Mouse (Mus musculus) thymus, adult 2 months (tissue): ENCODE results near the gene Spopl.

Source experiments
- CTCF ChIP-seq: fragments of 200-500 bp; IDR thresholded peaks from 2 replicates; pipeline ENCODE4 v1.5.1; 2012; ENCODE audit warnings: mild to moderate bottlenecking, control low read depth, low read length, moderate library complexity, borderline replicate concordance; ENCODE audit not compliant: control insufficient read depth, poor library complexity, insufficient read depth; ENCODE audit errors: extremely low read depth
- POLR2A ChIP-seq: fragments of 200-500 bp; IDR thresholded peaks from 2 replicates; pipeline ENCODE4 v1.6.1; 2012; ENCODE audit warnings: mild to moderate bottlenecking, low read length, control low read depth, moderate library complexity; ENCODE audit not compliant: control insufficient read depth, poor library complexity, insufficient read depth; ENCODE audit errors: extremely low read depth

- TF ChIP-seq POLR2A (no peak), CTCF (no peak)
Observed at GRCm38 (mm10) chr2:23505141-23505540, 66.8 kb downstream of the Spopl start.
